Mouse (Mus musculus): ENCODE data around the gene Tmigd3. TPM values are rescaled to one million over a fixed set of nuclear protein-coding genes. Genes with fewer than 3 reads are reported as not detected.

The Tmigd3 gene
- not detected for polyA plus RNA-seq (2017; shearing (Covaris generic))

DNA sequence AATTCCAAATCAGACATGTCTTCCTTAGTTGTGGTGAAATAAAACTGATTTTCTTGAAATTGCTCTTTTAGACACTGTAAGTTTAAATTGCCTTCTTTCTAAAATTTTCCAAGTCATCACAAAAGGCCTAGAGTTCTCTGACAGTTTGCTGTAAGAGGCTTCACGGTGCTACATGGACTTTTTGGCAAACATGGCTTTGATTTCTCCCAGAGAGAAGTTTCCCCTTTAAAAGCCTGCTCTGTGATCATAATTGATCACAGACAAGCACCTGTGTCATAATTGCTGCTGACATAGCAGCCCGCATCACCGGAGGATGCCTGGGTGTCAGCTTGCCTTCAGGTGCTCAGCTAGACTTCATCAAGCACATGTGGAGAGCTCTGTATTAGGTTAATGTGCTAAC is at the start of gene Tmigd3, which contains the start of gene Adora3:
TSS of gene Tmigd3 (plus strand) at position 346 of the 400 bp plus-strand sequence.
TSS of gene Adora3 (plus strand) at position 301 of the 400 bp plus-strand sequence.

GRCm38 (mm10) chr3:105932240-105933071 is 61.8 kb downstream of the Tmigd3 start, which contains the start of gene I830077J02Rik:
Gene I830077J02Rik, minus strand, starts transcription at chr3:105932664.

DNA sequence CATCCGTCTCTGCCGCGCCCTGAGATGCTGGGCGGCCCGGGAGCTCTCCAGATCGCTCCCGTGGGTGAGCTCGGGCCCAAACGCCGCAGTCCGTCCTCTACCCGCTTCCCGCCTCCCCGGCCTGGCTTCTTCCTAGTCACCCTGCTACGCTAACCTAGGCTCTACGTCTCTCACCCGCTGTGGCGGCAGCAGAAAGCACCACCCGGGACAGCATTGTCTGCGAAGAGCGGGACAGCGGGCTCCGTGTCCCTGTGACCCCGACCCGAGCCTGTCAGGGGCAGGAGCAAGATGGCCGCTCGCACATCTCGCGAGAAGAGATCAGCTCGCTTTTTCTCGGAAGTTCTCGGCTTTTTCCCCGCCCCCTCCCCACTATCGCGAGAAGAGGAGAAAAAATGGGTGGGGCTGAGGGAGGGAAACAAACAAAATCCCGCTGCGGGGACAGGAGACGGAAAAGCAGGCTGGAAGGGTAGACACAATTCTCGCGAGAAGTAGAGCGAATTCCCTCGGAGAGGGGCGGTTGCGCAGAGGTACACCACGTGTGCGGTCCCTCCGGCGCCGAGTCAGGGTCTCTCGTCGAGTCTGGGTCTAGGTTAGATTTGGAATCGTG is 88.4 kb downstream of the Tmigd3 start, which contains the start of gene Wdr77:
TSS of gene Wdr77 (plus strand) at position 396 of the 607 bp plus-strand sequence.

GRCm38 (mm10) chr3:105959999-105960398 is 89.3 kb downstream of the Tmigd3 start, which contains the start of gene Atp5f1:
Gene Atp5f1, minus strand, starts transcription at chr3:105960099.

DNA sequence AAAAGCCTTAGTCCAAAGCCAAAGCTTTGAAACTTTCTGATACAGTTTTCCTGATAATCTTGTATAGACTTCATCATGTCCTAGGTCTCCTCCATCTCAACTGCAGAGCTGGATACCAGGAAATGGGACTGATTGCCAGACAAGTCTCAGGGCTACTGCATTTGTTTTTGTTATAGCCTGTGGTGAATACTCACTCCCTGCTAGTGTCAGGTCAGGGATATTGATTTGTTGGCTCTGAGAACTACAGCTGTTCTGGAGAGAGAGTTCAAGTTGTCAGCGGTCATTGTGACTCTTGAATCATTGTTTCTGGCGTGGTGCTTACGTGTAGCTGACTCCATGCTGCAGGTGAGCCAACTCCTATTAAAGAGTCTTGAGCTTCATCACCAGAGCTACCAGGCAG is 102.7 kb downstream of the Tmigd3 start, which contains the start of gene Ovgp1:
TSS of gene Ovgp1 (plus strand) at position 301 of the 400 bp plus-strand sequence.

Other genes starting within 250 kb of the Tmigd3 start
- gene Ddx20, start 183.3 kb upstream of the Tmigd3 start, polyA plus RNA-seq (2017; shearing (Covaris generic)): 11.3 TPM
- 4.0 TPM for gene Inka2, start 166.3 kb upstream of the Tmigd3 start, polyA plus RNA-seq (2017; shearing (Covaris generic))
- gene Rap1a, start 69.6 kb upstream of the Tmigd3 start, polyA plus RNA-seq (2017; shearing (Covaris generic)): 330 TPM
- gene Adora3, start within 50 bp of the Tmigd3 start, polyA plus RNA-seq (2017; shearing (Covaris generic)): not detected
- gene I830077J02Rik, start 61.8 kb downstream of the Tmigd3 start, polyA plus RNA-seq (2017; shearing (Covaris generic)): 0.87 TPM
- 86.9 TPM for gene Wdr77, start 88.5 kb downstream of the Tmigd3 start, polyA plus RNA-seq (2017; shearing (Covaris generic))
- 379 TPM for gene Atp5f1, start 89.2 kb downstream of the Tmigd3 start, polyA plus RNA-seq (2017; shearing (Covaris generic))
- 4.1 TPM for gene Ovgp1, start 102.8 kb downstream of the Tmigd3 start, polyA plus RNA-seq (2017; shearing (Covaris generic))
- gene Pifo, start 143.7 kb downstream of the Tmigd3 start, polyA plus RNA-seq (2017; shearing (Covaris generic)): 1.1 TPM
- gene Chil5, start 161.9 kb downstream of the Tmigd3 start, polyA plus RNA-seq (2017; shearing (Covaris generic)): 11.1 TPM
- gene Chia1, start 242.3 kb downstream of the Tmigd3 start, polyA plus RNA-seq (2017; shearing (Covaris generic)): not detected

All from activated CD4-positive, CD25-positive, alpha-beta regulatory T cell, adult 9 weeks (primary cell).